Mouse (Mus musculus): ENCODE measurements around the gene Fam53b.

GRCm38 (mm10) chr7:132843152-132843551 lies 29.5 kb upstream of the Fam53b start:
- TF ChIP-seq POLR2A (IDR thresholded peaks at IDR 0.05; ENCODE audit: insufficient read depth, low read length) (no peak), CTCF (IDR thresholded peaks at IDR 0.05; ENCODE audit: low read depth, low read length) (no peak), EP300 (IDR thresholded peaks at IDR 0.05; ENCODE audit: insufficient read depth, low read depth, low read length) (no peak)

Measured in ES-Bruce4 (cell line).